In the genomic region with DNA sequence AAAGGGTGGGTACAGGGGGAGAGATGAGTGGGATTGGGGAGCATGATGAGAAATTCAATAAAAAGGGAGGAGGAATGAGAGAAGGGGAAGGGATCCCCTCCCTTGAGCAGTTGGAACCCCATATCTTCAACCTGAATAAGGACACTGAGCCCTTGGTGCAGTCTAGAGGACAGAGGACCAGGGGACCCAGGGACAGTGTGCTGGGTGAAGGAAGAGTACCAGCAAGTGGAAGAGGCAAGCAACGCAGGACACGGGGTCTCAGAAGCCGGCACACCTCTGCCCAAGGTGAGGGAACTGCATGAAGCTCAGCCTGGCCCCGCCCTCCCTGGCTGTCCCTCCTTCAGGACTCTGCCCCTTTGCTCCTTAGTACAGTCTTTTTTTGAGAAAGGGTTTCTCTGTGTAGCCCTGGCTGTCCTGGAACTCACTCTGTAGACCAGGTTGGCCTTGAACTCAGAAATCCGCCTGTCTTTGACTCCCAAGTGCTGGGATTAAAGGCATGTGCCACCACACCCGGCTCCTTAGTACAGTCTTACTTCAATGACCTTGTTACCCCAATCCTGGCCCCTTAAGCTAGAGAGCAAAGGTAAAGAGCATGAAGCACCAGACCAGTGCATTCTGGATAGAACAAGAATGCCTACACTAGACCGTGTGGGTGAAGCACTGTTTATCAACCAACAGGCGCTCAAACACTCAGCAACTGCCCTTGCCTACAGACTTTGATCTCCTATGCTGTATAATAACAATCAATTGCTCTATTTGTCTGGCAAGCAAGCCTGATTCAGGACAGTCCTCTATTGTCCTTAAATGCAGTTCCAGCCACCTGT, we compare ENCODE assay signal across 8 mouse cellular contexts. TPM values are rescaled to one million over a fixed set of nuclear protein-coding genes. Genes with fewer than 3 reads are reported as not detected.
DNase-seq lines count a peak whose midpoint lies in the region; ATAC-seq and TF ChIP-seq lines count a peak whose summit lies in the region.
"Had no signal": no experiment of that assay in that cellular context is flagged by ENCODE, and none has a peak within 500 bp of the region (broad histone marks: within the 10 kb centered on the region; RNA-seq: fewer than 3 reads in every experiment).

No protein-coding gene starts in this region.

- no peaks in the 10 kb centered on the region for H3K36me3 ChIP-seq in megakaryocyte, embryonic 14.5 days (replicated peaks; ENCODE audit: low read length)
- H3K36me3 ChIP-seq in hindbrain, embryonic 12.5 days: no peaks in the 10 kb centered on the region
- H3K36me3 ChIP-seq in limb, embryonic 13.5 days: no peaks in the 10 kb centered on the region
- no peaks in the 10 kb centered on the region for H3K36me3 ChIP-seq in stomach, postnatal 0 days (ENCODE audit: control insufficient read depth, insufficient read depth, low read length)

- no peak overlapping the region for H3K27ac ChIP-seq in hindbrain, embryonic 12.5 days
- H3K27ac ChIP-seq in limb, embryonic 13.5 days: no peak overlapping the region
- H3K27ac ChIP-seq in stomach, postnatal 0 days (replicated peaks): no peak overlapping the region

- no peak for DNase-seq in stomach, postnatal 0 days (ENCODE audit: low spot score)
- DNase-seq in gastrocnemius, postnatal 14 days: no peak
- DNase-seq in adrenal gland, postnatal 14 days: no peak

- 88% methylated on average over 8 of the region's 8 CpGs for WGBS in hindbrain, embryonic 12.5 days
- 84% methylated on average over 8 of the region's 8 CpGs for WGBS in limb, embryonic 13.5 days
- WGBS in stomach, postnatal 0 days: 69% methylated on average over 8 of the region's 8 CpGs

- H3K9ac ChIP-seq in hindbrain, embryonic 12.5 days: no peak overlapping the region
- H3K9ac ChIP-seq in limb, embryonic 13.5 days: no peak overlapping the region; the same call in 1 of the 2 replicates
- H3K9ac ChIP-seq in stomach, postnatal 0 days (ENCODE audit: low read length): no peak overlapping the region

- TF ChIP-seq EP300 in stomach, postnatal 0 days (optimal IDR thresholded peaks at IDR 0.05): no peak

- H3K9me3 ChIP-seq in megakaryocyte, embryonic 14.5 days: no peaks in the 10 kb centered on the region
- no peaks in the 10 kb centered on the region for H3K9me3 ChIP-seq in hindbrain, embryonic 12.5 days (replicated peaks)
- no peaks in the 10 kb centered on the region for H3K9me3 ChIP-seq in limb, embryonic 13.5 days
- H3K9me3 ChIP-seq in stomach, postnatal 0 days (ENCODE audit: control insufficient read depth, low read length): no peaks in the 10 kb centered on the region

- H3K4me1 ChIP-seq in megakaryocyte, embryonic 14.5 days: peaks cover 95% of the 10 kb centered on the region
- peaks cover 16% of the 10 kb centered on the region for H3K4me1 ChIP-seq in hindbrain, embryonic 12.5 days
- H3K4me1 ChIP-seq in limb, embryonic 13.5 days: peaks cover 41% of the 10 kb centered on the region
- H3K4me1 ChIP-seq in stomach, postnatal 0 days (replicated peaks; ENCODE audit: control insufficient read depth, insufficient read depth): peaks cover 6% of the 10 kb centered on the region; the same call in 1 of the 2 replicates

- intact Hi-C loops in gastrocnemius, postnatal 14 days (cut with DNase I; ENCODE audit: low total_unique reads): no loop called here

- no peak for ATAC-seq in megakaryocyte, adult 5-6 weeks (ENCODE audit: poor library complexity, severe bottlenecking)
- ATAC-seq in hindbrain, embryonic 12.5 days (ENCODE audit: low FRiP score): no peak
- ATAC-seq in limb, embryonic 13.5 days (ENCODE audit: low FRiP score, low read depth): no peak
- peak; percentile 54; the same call in 1 of the 2 replicates for ATAC-seq in stomach, postnatal 0 days (ENCODE audit: low FRiP score, low TSS enrichment)

- TF ChIP-seq CTCF in stomach, postnatal 0 days (IDR thresholded peaks at IDR 0.05; ENCODE audit: low read depth): no peak

- H3K4me2 ChIP-seq in hindbrain, embryonic 12.5 days (replicated peaks): peak overlapping the region; percentile 100; the same call in 1 of the 2 replicates
- H3K4me2 ChIP-seq in limb, embryonic 13.5 days (replicated peaks): peak overlapping the region; percentile 99
- no peak overlapping the region for H3K4me2 ChIP-seq in stomach, postnatal 0 days (replicated peaks; ENCODE audit: low read depth)

- no peaks in the 10 kb centered on the region for H3K27me3 ChIP-seq in megakaryocyte, embryonic 14.5 days (replicated peaks)
- 0 out of 2 replicates have a peak, but pooled peaks cover 4% of the 10 kb centered on the region for H3K27me3 ChIP-seq in hindbrain, embryonic 12.5 days
- H3K27me3 ChIP-seq in limb, embryonic 13.5 days: no peaks in the 10 kb centered on the region
- no peaks in the 10 kb centered on the region for H3K27me3 ChIP-seq in stomach, postnatal 0 days (ENCODE audit: control insufficient read depth, insufficient read depth, low read length)

- peak overlapping the region; percentile 95 for H3K4me3 ChIP-seq in megakaryocyte, embryonic 14.5 days (replicated peaks)
- H3K4me3 ChIP-seq in hindbrain, embryonic 12.5 days: no peak overlapping the region
- H3K4me3 ChIP-seq in limb, embryonic 13.5 days: peak overlapping the region; percentile 76; the same call in 1 of the 2 replicates
- no peak overlapping the region for H3K4me3 ChIP-seq in stomach, postnatal 0 days (ENCODE audit: low read depth, low read length)

RNA-seq across cellular contexts. Expression of gene Pdxk, which starts 1.6 kb away (rescaled TPM):
- 10.6 and 10.9 TPM in 2 replicates for polyA plus RNA-seq in megakaryocyte, embryonic 14.5 days (2012; ENCODE audit: insufficient read depth, low replicate concordance)
- total RNA-seq in megakaryocyte, adult 5-6 weeks (2015): 21.7 and 23.0 TPM in 2 replicates
- total RNA-seq in megakaryocyte, adult 5-6 weeks (2017): 16.5 and 19.6 TPM in 2 replicates
- polyA plus RNA-seq in hindbrain, embryonic 12.5 days (2016; fragmentation: Nextera tagmentation; extraction: Ambion mirVana): 12.2 and 13.0 TPM in 2 replicates
- polyA plus RNA-seq in limb, embryonic 13.5 days (2015; fragmentation: Nextera tagmentation; extraction: Ambion mirVana): 12.0 and 13.6 TPM in 2 replicates
- 5.3 and 5.6 TPM in 2 replicates for polyA plus RNA-seq in stomach, postnatal 0 days (2015; fragmentation: Nextera tagmentation; extraction: Ambion mirVana)
- 1 to 10 TPM; 4.8 to 6.2 TPM for total RNA-seq in gastrocnemius, postnatal 14 days (2021)
- total RNA-seq in adrenal gland, postnatal 14 days (2021): 21.5 and 26.2 TPM in 2 replicates

RNA-seq across cellular contexts. Expression of gene Cstb, which starts 37.7 kb away (rescaled TPM):
- polyA plus RNA-seq in megakaryocyte, embryonic 14.5 days (2012; ENCODE audit: insufficient read depth, low replicate concordance): 8.0 and 101 TPM in 2 replicates
- 122 and 148 TPM in 2 replicates for total RNA-seq in megakaryocyte, adult 5-6 weeks (2015)
- 119 and 125 TPM in 2 replicates for total RNA-seq in megakaryocyte, adult 5-6 weeks (2017)
- 127 and 138 TPM in 2 replicates for polyA plus RNA-seq in hindbrain, embryonic 12.5 days (2016; fragmentation: Nextera tagmentation; extraction: Ambion mirVana)
- 202 and 212 TPM in 2 replicates for polyA plus RNA-seq in limb, embryonic 13.5 days (2015; fragmentation: Nextera tagmentation; extraction: Ambion mirVana)
- 636 and 675 TPM in 2 replicates for polyA plus RNA-seq in stomach, postnatal 0 days (2015; fragmentation: Nextera tagmentation; extraction: Ambion mirVana)
- total RNA-seq in gastrocnemius, postnatal 14 days (2021): 10 to 100 TPM; 18.5 to 21.2 TPM
- total RNA-seq in adrenal gland, postnatal 14 days (2021): 176 and 179 TPM in 2 replicates

RNA-seq across cellular contexts. Expression of gene Rrp1, which starts 50.3 kb away (rescaled TPM):
- 67.0 and 210 TPM in 2 replicates for polyA plus RNA-seq in megakaryocyte, embryonic 14.5 days (2012; ENCODE audit: insufficient read depth, low replicate concordance)
- total RNA-seq in megakaryocyte, adult 5-6 weeks (2015): 32.9 and 38.3 TPM in 2 replicates
- total RNA-seq in megakaryocyte, adult 5-6 weeks (2017): 173 and 213 TPM in 2 replicates
- 339 and 343 TPM in 2 replicates for polyA plus RNA-seq in hindbrain, embryonic 12.5 days (2016; fragmentation: Nextera tagmentation; extraction: Ambion mirVana)
- polyA plus RNA-seq in limb, embryonic 13.5 days (2015; fragmentation: Nextera tagmentation; extraction: Ambion mirVana): 326 and 342 TPM in 2 replicates
- 148 TPM in 2 replicates for polyA plus RNA-seq in stomach, postnatal 0 days (2015; fragmentation: Nextera tagmentation; extraction: Ambion mirVana)
- 10 to 100 TPM; 70.5 to 73.9 TPM for total RNA-seq in gastrocnemius, postnatal 14 days (2021)
- total RNA-seq in adrenal gland, postnatal 14 days (2021): 199 and 221 TPM in 2 replicates

RNA-seq across cellular contexts. Expression of gene Olfr1358, which starts 54.1 kb away (rescaled TPM):
- not detected in 2 replicates for polyA plus RNA-seq in megakaryocyte, embryonic 14.5 days (2012; ENCODE audit: insufficient read depth, low replicate concordance)
- total RNA-seq in megakaryocyte, adult 5-6 weeks (2015): not detected in 2 replicates
- not detected in 2 replicates for total RNA-seq in megakaryocyte, adult 5-6 weeks (2017)
- not detected in 2 replicates for polyA plus RNA-seq in hindbrain, embryonic 12.5 days (2016; fragmentation: Nextera tagmentation; extraction: Ambion mirVana)
- polyA plus RNA-seq in limb, embryonic 13.5 days (2015; fragmentation: Nextera tagmentation; extraction: Ambion mirVana): not detected in 2 replicates
- polyA plus RNA-seq in stomach, postnatal 0 days (2015; fragmentation: Nextera tagmentation; extraction: Ambion mirVana): not detected in 2 replicates
- not detected for total RNA-seq in gastrocnemius, postnatal 14 days (2021)
- total RNA-seq in adrenal gland, postnatal 14 days (2021): not detected in 2 replicates
- total RNA-seq: megakaryocyte-erythroid progenitor cell, adult 5-6 weeks had no signal

Comparison
In these comparisons a context has a peak if more than half of its experiments do, and no peak if none do; other contexts are left out.
1. H3K4me3 ChIP-seq: peak in megakaryocyte, embryonic 14.5 days (single experiment) and limb, embryonic 13.5 days (single experiment); none in hindbrain, embryonic 12.5 days (single experiment) and stomach, postnatal 0 days (single experiment).